Mouse (Mus musculus): ENCODE measurements around the gene Greb1. TPM values are rescaled to one million over a fixed set of nuclear protein-coding genes. Genes with fewer than 3 reads are reported as not detected.

The Greb1 gene
- total and polyA plus RNA-seq, 3 experiments, result not detected

GRCm38 (mm10) chr12:16788600-16788999 is 12.1 kb downstream of the Greb1 start:
- H3K4me1 ChIP-seq (ENCODE audit: control insufficient read depth in 1 of 2, insufficient read depth in 2 of 2, low read length in 2 of 2), result no peaks in the 10 kb centered on the region
- TF ChIP-seq KAT2A (conservative IDR thresholded peaks at IDR 0.05; ENCODE audit: low read depth, low read length), result no peak
- TF ChIP-seq SMC3 (IDR thresholded peaks at IDR 0.05; ENCODE audit: low read depth, low read length), result no peak
- no peak for TF ChIP-seq E2F4 (IDR thresholded peaks at IDR 0.05; ENCODE audit: borderline replicate concordance, low read depth, low read length)
- no peak for TF ChIP-seq MAFK (IDR thresholded peaks at IDR 0.05; ENCODE audit: borderline replicate concordance, low read depth, low read length)
- no peak for TF ChIP-seq GABPA (IDR thresholded peaks at IDR 0.05; ENCODE audit: low read depth, low read length)
- no peak for TF ChIP-seq CHD2 (IDR thresholded peaks at IDR 0.05; ENCODE audit: low read length)
- no peak for TF ChIP-seq POLR2A (IDR thresholded peaks at IDR 0.05; ENCODE audit: control insufficient read depth in 1 of 2, insufficient read depth in 1 of 2, low read depth in 1 of 2, low read length in 2 of 2, poor library complexity in 1 of 2)
- no peak for TF ChIP-seq MYC (IDR thresholded peaks at IDR 0.05; ENCODE audit: low read depth, low read length)
- no peak for TF ChIP-seq HCFC1 (IDR thresholded peaks at IDR 0.05; ENCODE audit: low read depth, low read length)
- TF ChIP-seq USF2 (IDR thresholded peaks at IDR 0.05; ENCODE audit: borderline replicate concordance in 1 of 2, insufficient read depth in 1 of 2, low read depth in 1 of 2, low read length in 2 of 2), result no peak
- TF ChIP-seq JUND (IDR thresholded peaks at IDR 0.05; ENCODE audit: low read depth, low read length), result no peak
- no peak for TF ChIP-seq TCF12 (IDR thresholded peaks at IDR 0.05; ENCODE audit: low read depth, low read length)
- no peak for TF ChIP-seq BHLHE40 (IDR thresholded peaks at IDR 0.05; ENCODE audit: borderline replicate concordance, low read depth, low read length)
- H3K27ac ChIP-seq (ENCODE audit: control insufficient read depth, low read depth, low read length), result no peak overlapping the region
- no peak for DNase-seq (ENCODE audit: low read depth, low spot score)
- H3K9ac ChIP-seq (ENCODE audit: control insufficient read depth, low read depth, low read length, poor library complexity, severe bottlenecking), result no peak overlapping the region
- H3K79me2 ChIP-seq (ENCODE audit: control insufficient read depth, insufficient read depth, low read length, poor library complexity), result no peaks in the 10 kb centered on the region
- H3K9me3 ChIP-seq (replicated peaks; ENCODE audit: insufficient read depth, low read length), result no peaks in the 10 kb centered on the region
- no peaks in the 10 kb centered on the region for H3K36me3 ChIP-seq (ENCODE audit: control insufficient read depth in 1 of 2, insufficient read depth in 2 of 2, low read length in 2 of 2)
- no peak overlapping the region for H3K4me3 ChIP-seq (ENCODE audit: control insufficient read depth in 1 of 2, insufficient read depth in 1 of 2, low read depth in 2 of 2, low read length in 2 of 2)
- peaks cover 4 to 6% of the 10 kb centered on the region in 2 experiments; a peak in 3 of 4 replicates for H3K27me3 ChIP-seq (ENCODE audit: control insufficient read depth in 1 of 2, insufficient read depth in 2 of 2, low read length in 2 of 2)

DNA sequence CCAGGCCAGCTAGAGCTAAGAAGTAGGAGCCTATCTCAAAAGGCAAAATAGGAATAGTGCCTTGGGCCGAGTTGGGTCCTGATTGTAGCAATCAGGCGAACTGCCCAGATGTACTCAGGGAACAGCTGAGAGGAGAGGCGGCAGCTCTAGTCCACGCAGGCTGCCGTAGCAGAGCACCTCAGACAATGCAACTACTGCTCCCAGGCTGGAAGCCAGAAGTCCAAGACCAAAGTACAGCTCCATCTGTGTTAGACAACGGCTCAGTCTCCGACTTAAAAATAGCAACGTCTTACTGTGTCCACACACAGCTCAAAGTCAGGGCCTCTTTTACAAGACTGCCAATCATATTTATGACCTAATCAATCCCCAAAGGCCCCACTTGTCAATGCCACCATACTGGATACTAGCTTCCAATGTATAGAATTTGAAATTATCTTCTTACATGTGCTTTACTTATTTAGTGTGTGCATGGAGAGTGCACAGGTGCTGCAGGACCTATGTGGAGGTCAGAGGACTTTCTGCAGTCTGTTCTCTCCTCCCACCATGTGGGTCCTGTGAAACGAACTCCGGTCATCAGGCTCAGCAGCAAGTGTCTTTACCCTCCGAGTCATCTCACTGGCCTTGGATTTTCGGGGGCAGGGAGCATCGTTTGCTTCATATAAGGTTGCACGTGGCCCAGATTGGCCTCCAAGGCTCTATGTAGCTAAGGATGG is 19.5 kb downstream of the Greb1 start:
- Histone ChIP-seq H3K9ac (ENCODE audit: control insufficient read depth, low read depth, low read length, poor library complexity, severe bottlenecking) (no peak overlapping the region), H3K27ac (ENCODE audit: control insufficient read depth, low read depth, low read length) (no peak overlapping the region), H3K79me2 (ENCODE audit: control insufficient read depth, insufficient read depth, low read length, poor library complexity) (no peaks in the 10 kb centered on the region), H3K4me1 (ENCODE audit: control insufficient read depth in 1 of 2, insufficient read depth in 2 of 2, low read length in 2 of 2) (no peaks in the 10 kb centered on the region), H3K27me3 (ENCODE audit: control insufficient read depth in 1 of 2, insufficient read depth in 2 of 2, low read length in 2 of 2) (peaks cover 4 to 10% of the 10 kb centered on the region in 2 experiments), H3K9me3 (replicated peaks; ENCODE audit: insufficient read depth, low read length) (no peaks in the 10 kb centered on the region), H3K4me3 (ENCODE audit: control insufficient read depth in 1 of 2, insufficient read depth in 1 of 2, low read depth in 2 of 2, low read length in 2 of 2) (no peak overlapping the region), H3K36me3 (ENCODE audit: control insufficient read depth in 1 of 2, insufficient read depth in 2 of 2, low read length in 2 of 2) (no peaks in the 10 kb centered on the region)
- DNase-seq (ENCODE audit: low read depth, low spot score), result no peak
- no peak for TF ChIP-seq ZC3H11A (IDR thresholded peaks at IDR 0.05; ENCODE audit: low read depth, low read length)
- no peak for TF ChIP-seq USF1 (IDR thresholded peaks at IDR 0.05; ENCODE audit: low read depth, low read length)
- no peak for TF ChIP-seq GATA1 (IDR thresholded peaks at IDR 0.05; ENCODE audit: low read depth, low read length)
